Mouse (Mus musculus) C2C12 (cell line): ENCODE results near the gene Pgap3.

Source experiments
- CEBPB ChIP-seq: IDR thresholded peaks from one replicate; pipeline ENCODE4 v1.6.1; 2011; ENCODE audit warnings: low read depth, mild to moderate bottlenecking, control low read depth, moderate library complexity
- CTCF ChIP-seq: IDR thresholded peaks from one replicate; pipeline ENCODE4 v1.5.1; 2011; ENCODE audit not compliant: control insufficient read depth, insufficient read depth, insufficient read length
- FOSL1 ChIP-seq: IDR thresholded peaks from one replicate; pipeline ENCODE4 v1.8.0; 2011; ENCODE audit warnings: mild to moderate bottlenecking, low read length; ENCODE audit not compliant: poor library complexity, insufficient read depth, severe bottlenecking
- MAX ChIP-seq: IDR thresholded peaks from one replicate; pipeline ENCODE4 v1.6.1; 2011; ENCODE audit warnings: mild to moderate bottlenecking, control low read depth
- MYOD1 ChIP-seq: IDR thresholded peaks from one replicate; pipeline ENCODE4 v1.6.1; 2011; ENCODE audit warnings: low read depth; ENCODE audit not compliant: control insufficient read depth, insufficient read length
- MYOG ChIP-seq: IDR thresholded peaks from one replicate; pipeline ENCODE4 v1.6.1; 2011; ENCODE audit not compliant: control insufficient read depth, insufficient read length; ENCODE audit errors: extremely low read depth
- USF1 ChIP-seq: IDR thresholded peaks from one replicate; pipeline ENCODE4 v1.6.1; 2011; ENCODE audit warnings: low read depth, mild to moderate bottlenecking, control low read depth, moderate library complexity

DNA sequence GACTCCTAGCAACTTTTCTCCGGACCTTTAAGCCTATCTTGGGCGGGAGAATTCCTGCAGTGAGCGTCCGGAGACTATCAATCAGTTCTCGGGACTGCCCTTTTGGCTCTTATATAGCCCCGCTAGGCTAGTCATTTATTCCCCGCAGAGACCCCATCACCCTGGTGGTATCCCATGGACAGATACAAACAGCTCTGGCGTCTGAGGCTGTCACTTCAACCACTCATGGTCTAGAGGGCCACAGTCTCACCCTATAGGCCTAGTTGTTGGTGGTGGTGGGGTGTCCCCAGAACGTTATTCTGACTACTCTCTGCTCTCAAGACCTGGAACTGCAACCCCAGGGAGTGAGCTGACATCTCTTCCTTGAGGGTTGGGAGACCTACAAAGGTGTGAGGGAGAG lies 51.0 kb downstream of the Pgap3 start:
- TF ChIP-seq MAX: no peak
- no peak for TF ChIP-seq CTCF
- no peak for TF ChIP-seq USF1
- TF ChIP-seq CEBPB: no peak
- TF ChIP-seq MYOD1: no peak
- no peak for TF ChIP-seq MYOG
- TF ChIP-seq FOSL1: no peak
